Mouse (Mus musculus): ENCODE results near the gene C2cd4c. TPM values are rescaled to one million over a fixed set of nuclear protein-coding genes. Genes with fewer than 3 reads are reported as not detected.

Gene C2cd4c
- polyA plus RNA-seq, 1 experiment: 0.03 TPM

- H3K27ac ChIP-seq (ENCODE audit: insufficient read depth, low read depth, low read length): no peak overlapping the region
- DNase-seq: no peak
- no peaks in the 10 kb centered on the region for H3K36me3 ChIP-seq (ENCODE audit: control insufficient read depth, insufficient read depth, low read length)
- no peaks in the 10 kb centered on the region for H3K4me1 ChIP-seq (ENCODE audit: control insufficient read depth, insufficient read depth, low read length)
- no peaks in the 10 kb centered on the region for H3K27me3 ChIP-seq (replicated peaks; ENCODE audit: control insufficient read depth, insufficient read depth, low read length)
- 60% methylated on average over 8 of the region's 8 CpGs for WGBS
- H3K4me3 ChIP-seq (ENCODE audit: insufficient read depth, low read depth, low read length): no peak overlapping the region
- TF ChIP-seq POLR2A (IDR thresholded peaks at IDR 0.05; ENCODE audit: low read depth, low read length): no peak
- no peak for TF ChIP-seq CTCF (conservative IDR thresholded peaks at IDR 0.05; ENCODE audit: insufficient read depth, insufficient read length, low read depth, low read length)
Measured at GRCm38 (mm10) chr10:79595590-79595929, 18.3 kb downstream of the C2cd4c start.

GRCm38 (mm10) chr10:79594872-79595589 is 18.8 kb downstream of the C2cd4c start:
- Histone ChIP-seq H3K27ac (ENCODE audit: insufficient read depth, low read depth, low read length) (no peak overlapping the region), H3K4me1 (ENCODE audit: control insufficient read depth, insufficient read depth, low read length) (no peaks in the 10 kb centered on the region), H3K36me3 (ENCODE audit: control insufficient read depth, insufficient read depth, low read length) (no peaks in the 10 kb centered on the region), H3K4me3 (ENCODE audit: insufficient read depth, low read depth, low read length) (no peak overlapping the region), H3K27me3 (replicated peaks; ENCODE audit: control insufficient read depth, insufficient read depth, low read length) (no peaks in the 10 kb centered on the region)
- 13% methylated on average over 17 of the region's 17 CpGs for WGBS
- TF ChIP-seq CTCF (conservative IDR thresholded peaks at IDR 0.05; ENCODE audit: insufficient read depth, insufficient read length, low read depth, low read length) (peak; percentile 97), POLR2A (IDR thresholded peaks at IDR 0.05; ENCODE audit: low read depth, low read length) (no peak)
- peak; percentile 69 for DNase-seq

DNA sequence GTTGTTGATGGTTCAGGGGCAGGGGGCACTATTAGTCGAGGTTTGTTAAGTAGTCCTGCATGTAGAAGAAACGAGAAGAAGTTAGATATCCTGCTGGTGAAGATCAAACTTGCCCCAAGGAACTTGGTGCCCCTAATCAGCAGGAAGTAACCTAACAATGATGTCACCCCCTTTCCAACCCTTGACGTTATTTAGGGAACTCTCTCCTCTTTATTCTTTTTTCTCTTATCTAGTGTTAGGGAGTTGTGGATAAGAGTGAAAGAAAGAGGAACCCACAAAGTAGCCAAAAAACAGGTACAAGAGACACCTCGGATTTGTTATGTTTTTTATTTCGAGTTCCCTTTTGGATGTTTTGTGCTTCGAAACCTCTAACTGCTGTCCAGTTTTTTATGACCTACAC is 19.7 kb downstream of the C2cd4c start:
- no peak for DNase-seq
- TF ChIP-seq POLR2A (IDR thresholded peaks at IDR 0.05; ENCODE audit: low read depth, low read length): no peak
- no peak for TF ChIP-seq CTCF (conservative IDR thresholded peaks at IDR 0.05; ENCODE audit: insufficient read depth, insufficient read length, low read depth, low read length)
- H3K4me1 ChIP-seq (ENCODE audit: control insufficient read depth, insufficient read depth, low read length): no peaks in the 10 kb centered on the region
- no peaks in the 10 kb centered on the region for H3K36me3 ChIP-seq (ENCODE audit: control insufficient read depth, insufficient read depth, low read length)
- 38% methylated on average over 6 of the region's 6 CpGs for WGBS
- H3K27ac ChIP-seq (ENCODE audit: insufficient read depth, low read depth, low read length): no peak overlapping the region
- H3K27me3 ChIP-seq (replicated peaks; ENCODE audit: control insufficient read depth, insufficient read depth, low read length): no peaks in the 10 kb centered on the region
- no peak overlapping the region for H3K4me3 ChIP-seq (ENCODE audit: insufficient read depth, low read depth, low read length)

GRCm38 (mm10) chr10:79590702-79591101 is 23.1 kb downstream of the C2cd4c start:
- no peak overlapping the region for H3K27ac ChIP-seq (ENCODE audit: insufficient read depth, low read depth, low read length)
- no peak for TF ChIP-seq POLR2A (IDR thresholded peaks at IDR 0.05; ENCODE audit: low read depth, low read length)
- no peak for TF ChIP-seq CTCF (conservative IDR thresholded peaks at IDR 0.05; ENCODE audit: insufficient read depth, insufficient read length, low read depth, low read length)
- no peaks in the 10 kb centered on the region for H3K36me3 ChIP-seq (ENCODE audit: control insufficient read depth, insufficient read depth, low read length)
- H3K27me3 ChIP-seq (replicated peaks; ENCODE audit: control insufficient read depth, insufficient read depth, low read length): no peaks in the 10 kb centered on the region
- no peak overlapping the region for H3K4me3 ChIP-seq (ENCODE audit: insufficient read depth, low read depth, low read length)
- no peak for DNase-seq
- 81% methylated on average over 1 of the region's 1 CpGs for WGBS
- H3K4me1 ChIP-seq (ENCODE audit: control insufficient read depth, insufficient read depth, low read length): no peaks in the 10 kb centered on the region

DNA sequence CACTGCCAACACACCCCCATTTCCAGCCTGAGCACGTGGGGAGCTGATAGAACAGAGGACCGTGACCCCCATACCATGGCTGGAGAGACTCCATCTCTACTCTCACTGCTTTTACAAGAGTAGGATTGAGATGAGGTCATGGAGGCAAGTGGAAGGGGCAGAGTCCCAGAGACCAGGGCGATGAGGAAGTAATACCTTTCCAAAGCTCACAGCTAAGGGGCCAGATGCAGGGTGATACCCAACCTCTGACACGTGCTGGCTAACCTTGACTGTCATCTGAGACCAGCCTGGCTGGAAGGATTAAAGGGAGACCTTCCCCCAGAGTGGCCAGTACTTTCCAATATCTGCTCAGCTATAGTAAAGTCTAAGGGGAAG is 26.1 kb downstream of the C2cd4c start:
- Histone ChIP-seq H3K27me3 (replicated peaks; ENCODE audit: control insufficient read depth, insufficient read depth, low read length) (no peaks in the 10 kb centered on the region), H3K4me3 (ENCODE audit: insufficient read depth, low read depth, low read length) (no peak overlapping the region), H3K4me1 (ENCODE audit: control insufficient read depth, insufficient read depth, low read length) (no peaks in the 10 kb centered on the region), H3K27ac (ENCODE audit: insufficient read depth, low read depth, low read length) (no peak overlapping the region), H3K36me3 (ENCODE audit: control insufficient read depth, insufficient read depth, low read length) (no peaks in the 10 kb centered on the region)
- no peak for TF ChIP-seq POLR2A (IDR thresholded peaks at IDR 0.05; ENCODE audit: low read depth, low read length)
- TF ChIP-seq CTCF (conservative IDR thresholded peaks at IDR 0.05; ENCODE audit: insufficient read depth, insufficient read length, low read depth, low read length): no peak
- no peak for DNase-seq
- WGBS: 64% methylated on average over 4 of the region's 4 CpGs

GRCm38 (mm10) chr10:79587061-79587751 is 26.6 kb downstream of the C2cd4c start, which contains the start of gene Theg:
Gene Theg, minus strand, starts transcription at chr10:79587331.
- H3K27ac ChIP-seq (ENCODE audit: insufficient read depth, low read depth, low read length): no peak within 1 kb of the TSS
- H3K36me3 ChIP-seq (ENCODE audit: control insufficient read depth, insufficient read depth, low read length): no peaks in the 10 kb centered on the region
- no peak for DNase-seq
- H3K4me3 ChIP-seq (ENCODE audit: insufficient read depth, low read depth, low read length): no peak within 1 kb of the TSS
- no peaks in the 10 kb centered on the region for H3K4me1 ChIP-seq (ENCODE audit: control insufficient read depth, insufficient read depth, low read length)
- 81% methylated on average over 5 of the region's 5 CpGs for WGBS
- H3K27me3 ChIP-seq (replicated peaks; ENCODE audit: control insufficient read depth, insufficient read depth, low read length): no peaks in the 10 kb centered on the region
- no peak for TF ChIP-seq CTCF (conservative IDR thresholded peaks at IDR 0.05; ENCODE audit: insufficient read depth, insufficient read length, low read depth, low read length)
- no peak for TF ChIP-seq POLR2A (IDR thresholded peaks at IDR 0.05; ENCODE audit: low read depth, low read length)

DNA sequence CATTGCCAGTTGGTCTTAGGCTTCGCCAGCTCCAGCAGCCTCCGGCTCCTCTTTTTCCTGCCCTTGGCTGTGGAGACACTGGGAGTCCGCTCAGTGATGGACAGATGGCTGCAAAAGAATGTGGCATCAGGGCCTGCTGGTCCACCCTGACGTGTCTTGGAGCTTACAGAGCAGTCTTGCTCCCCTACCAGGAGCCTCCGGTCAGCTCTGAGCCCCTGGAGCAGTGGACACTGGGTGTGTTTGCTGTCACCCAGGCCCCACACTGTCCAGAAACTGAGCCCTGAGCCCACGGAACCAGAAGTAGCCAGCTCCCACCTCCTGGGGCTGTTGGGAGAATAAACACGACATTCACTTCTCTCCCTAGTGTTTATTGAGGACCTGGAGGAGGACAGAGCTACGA is 27.6 kb downstream of the C2cd4c start:
- TF ChIP-seq POLR2A (IDR thresholded peaks at IDR 0.05; ENCODE audit: low read depth, low read length) (no peak), CTCF (conservative IDR thresholded peaks at IDR 0.05; ENCODE audit: insufficient read depth, insufficient read length, low read depth, low read length) (no peak)
- 70% methylated on average over 8 of the region's 8 CpGs for WGBS
- Histone ChIP-seq H3K4me1 (ENCODE audit: control insufficient read depth, insufficient read depth, low read length) (no peaks in the 10 kb centered on the region), H3K4me3 (ENCODE audit: insufficient read depth, low read depth, low read length) (no peak overlapping the region), H3K27me3 (replicated peaks; ENCODE audit: control insufficient read depth, insufficient read depth, low read length) (no peaks in the 10 kb centered on the region), H3K36me3 (ENCODE audit: control insufficient read depth, insufficient read depth, low read length) (no peaks in the 10 kb centered on the region), H3K27ac (ENCODE audit: insufficient read depth, low read depth, low read length) (no peak overlapping the region)
- no peak for DNase-seq
